Mouse (Mus musculus) forebrain, postnatal 0 days (tissue): ENCODE results near the gene Gm44579. TPM values are rescaled to one million over a fixed set of nuclear protein-coding genes. Genes with fewer than 3 reads are reported as not detected.

Source experiments
- ATAC-seq: fragments of 200-750 bp; cut with Nextera tagmentation; 2 replicates; pipeline ENCODE4 v1.8.0; 2017; ENCODE audit warnings: mild to moderate bottlenecking, moderate library complexity
- DNase-seq: peaks from one replicate; pipeline ENCODE4 v3.0.0-alpha.2; 2015
- H3K27ac ChIP-seq: fragments of 300-500 bp; sonication (generic); 2 replicates; pipeline ENCODE4 v1.5.1; 2014; ENCODE audit warnings: low read depth, mild to moderate bottlenecking, antibody characterized with exemption, low read length, moderate library complexity, mixed read lengths
- H3K27me3 ChIP-seq: fragments of 300-500 bp; sonication (generic); 2 replicates; pipeline ENCODE4 v1.6.1; 2014; ENCODE audit warnings: mild to moderate bottlenecking, low read length, mixed read lengths; ENCODE audit not compliant: insufficient read depth
- H3K36me3 ChIP-seq: fragments of 300-500 bp; sonication (generic); 2 replicates; pipeline ENCODE4 v1.6.1; 2014; ENCODE audit warnings: mild to moderate bottlenecking, moderate library complexity; ENCODE audit not compliant: insufficient read depth
- H3K4me1 ChIP-seq: fragments of 300-500 bp; sonication (generic); 2 replicates; pipeline ENCODE4 v1.6.1; 2014; ENCODE audit warnings: antibody characterized with exemption; ENCODE audit not compliant: insufficient read depth
- H3K4me2 ChIP-seq: fragments of 300-500 bp; sonication (generic); 2 replicates; pipeline ENCODE4 v1.6.1; 2014; ENCODE audit warnings: low read depth, mild to moderate bottlenecking, moderate library complexity
- H3K4me3 ChIP-seq: fragments of 300-500 bp; sonication (generic); 2 replicates; pipeline ENCODE4 v1.5.1; 2014; ENCODE audit warnings: low read depth, low read length, mixed read lengths
- H3K9ac ChIP-seq: fragments of 300-500 bp; sonication (generic); 2 replicates; pipeline ENCODE4 v1.6.1; 2014; ENCODE audit warnings: mild to moderate bottlenecking
- H3K9me3 ChIP-seq: fragments of 300-500 bp; sonication (generic); 2 replicates; pipeline ENCODE4 v1.6.1; 2016; ENCODE audit warnings: low read length
- CTCF ChIP-seq: sonication (generic); IDR thresholded peaks from 2 replicates; pipeline ENCODE4 v1.5.1; 2016; ENCODE audit warnings: antibody characterized with exemption, control low read depth, low read depth
- WGBS: fragments of 180-500 bp; shearing (Covaris S2); extraction: QIAGEN DNeasy Blood & Tissue Kit; methylation state at CpG from one replicate; pipeline ENCODE4 v1.1.7; 2014; 5-methylcytosine and 5-hydroxymethylcytosine counted together
- polyA plus RNA-seq: library from polyadenylated mRNA; unstranded; fragments of >200 nt; fragmentation: Nextera tagmentation; extraction: Ambion mirVana; gene quantifications from 2 replicates; pipeline ENCODE4 v1.2.1, GENCODE M21; 2015
- total RNA-seq: library from RNA; depleted of rRNA; stranded (reverse); fragments of >200 nt; gene quantifications from 2 replicates; pipeline ENCODE4 v1.2.3, GENCODE M21; 2014; rRNA removed

Gm44579 gene
- total and polyA plus RNA-seq, 2 experiments from 2014 or later, result 0.15 to 0.29 TPM

GRCm38 (mm10) chr15:98148356-98148755 is 72.4 kb downstream of the Gm44579 start:
- no peak for DNase-seq
- 89% methylated on average over 3 of the region's 3 CpGs for WGBS

GRCm38 (mm10) chr15:98145559-98146181 is 75.1 kb downstream of the Gm44579 start:
- H3K4me2 ChIP-seq, result peak overlapping the region; percentile 98
- peak overlapping the region; percentile 87 for H3K9ac ChIP-seq
- ATAC-seq (peak; percentile 99), DNase-seq (peak; percentile 96)
- peaks cover 14% of the 10 kb centered on the region for H3K36me3 ChIP-seq
- H3K4me1 ChIP-seq, result peaks cover 5% of the 10 kb centered on the region; the same call in 1 of the 2 replicates
- TF ChIP-seq CTCF, result no peak
- H3K4me3 ChIP-seq, result peak overlapping the region; percentile 90
- H3K27ac ChIP-seq, result peak overlapping the region; percentile 76
- 2% methylated on average over 38 of the region's 38 CpGs for WGBS
- no peaks in the 10 kb centered on the region for H3K27me3 ChIP-seq
- no peaks in the 10 kb centered on the region for H3K9me3 ChIP-seq

More at GRCm38 (mm10) chr15:98148356-98148755, 72.4 kb downstream of the Gm44579 start:
- H3K4me2 ChIP-seq, result no peak overlapping the region
- no peak overlapping the region for H3K27ac ChIP-seq
- no peak overlapping the region for H3K4me3 ChIP-seq
- H3K9ac ChIP-seq, result no peak overlapping the region
- no peaks in the 10 kb centered on the region for H3K9me3 ChIP-seq
- H3K27me3 ChIP-seq, result no peaks in the 10 kb centered on the region
- TF ChIP-seq CTCF, result no peak
- H3K36me3 ChIP-seq, result no peaks in the 10 kb centered on the region
- ATAC-seq, result no peak
- peaks cover 5% of the 10 kb centered on the region; the same call in 1 of the 2 replicates for H3K4me1 ChIP-seq

- 0 out of 2 replicates have a peak, but pooled peaks have one; percentile 10 for ATAC-seq
- peak overlapping the region; percentile 76 for H3K27ac ChIP-seq
- H3K36me3 ChIP-seq, result peaks cover 17% of the 10 kb centered on the region
- no peak for DNase-seq
- peak overlapping the region; percentile 90 for H3K4me3 ChIP-seq
- H3K4me1 ChIP-seq, result peaks cover 5% of the 10 kb centered on the region; the same call in 1 of the 2 replicates
- TF ChIP-seq CTCF, result no peak
- H3K9ac ChIP-seq, result peak overlapping the region; percentile 87
- H3K27me3 ChIP-seq, result no peaks in the 10 kb centered on the region
- no peaks in the 10 kb centered on the region for H3K9me3 ChIP-seq
- H3K4me2 ChIP-seq, result peak overlapping the region; percentile 98
- under 1% methylated on average over 31 of the region's 36 CpGs for WGBS
These were observed 75.8 kb downstream of the Gm44579 start for GRCm38 (mm10) chr15:98144861-98145507.

- no peak overlapping the region for H3K27ac ChIP-seq
- 90% methylated on average over 10 of the region's 10 CpGs for WGBS
These were observed 78.3 kb downstream of the Gm44579 start for GRCm38 (mm10) chr15:98142515-98142914.

GRCm38 (mm10) chr15:98140809-98141208 is 80.0 kb downstream of the Gm44579 start:
- peaks cover 5% of the 10 kb centered on the region; the same call in 1 of the 2 replicates for H3K4me1 ChIP-seq
- H3K27ac ChIP-seq, result no peak overlapping the region
- no peak for DNase-seq
- no peaks in the 10 kb centered on the region for H3K27me3 ChIP-seq
- WGBS, result 94% methylated on average over 5 of the region's 5 CpGs
- no peaks in the 10 kb centered on the region for H3K9me3 ChIP-seq
- no peak overlapping the region for H3K4me3 ChIP-seq
- no peak overlapping the region for H3K4me2 ChIP-seq
- TF ChIP-seq CTCF, result no peak
- no peak for ATAC-seq
- H3K9ac ChIP-seq, result no peak overlapping the region
- peaks cover 43% of the 10 kb centered on the region for H3K36me3 ChIP-seq

More at GRCm38 (mm10) chr15:98142515-98142914, 78.3 kb downstream of the Gm44579 start:
- no peak for TF ChIP-seq CTCF
- no peak overlapping the region for H3K4me3 ChIP-seq
- no peaks in the 10 kb centered on the region for H3K27me3 ChIP-seq
- H3K9me3 ChIP-seq, result no peaks in the 10 kb centered on the region
- peaks cover 29% of the 10 kb centered on the region for H3K36me3 ChIP-seq
- H3K4me2 ChIP-seq, result no peak overlapping the region
- H3K4me1 ChIP-seq, result peaks cover 5% of the 10 kb centered on the region; the same call in 1 of the 2 replicates
- DNase-seq, result no peak
- no peak for ATAC-seq
- H3K9ac ChIP-seq, result no peak overlapping the region

GRCm38 (mm10) chr15:98139763-98140162 is 81.0 kb downstream of the Gm44579 start:
- H3K36me3 ChIP-seq, result peaks cover 54% of the 10 kb centered on the region
- TF ChIP-seq CTCF, result no peak
- H3K9ac ChIP-seq, result no peak overlapping the region
- H3K27me3 ChIP-seq, result no peaks in the 10 kb centered on the region
- 78% methylated on average over 7 of the region's 7 CpGs for WGBS
- no peak overlapping the region for H3K27ac ChIP-seq
- H3K4me1 ChIP-seq, result peaks cover 3% of the 10 kb centered on the region; the same call in 1 of the 2 replicates
- H3K4me2 ChIP-seq, result no peak overlapping the region
- DNase-seq (no peak), ATAC-seq (no peak)
- H3K9me3 ChIP-seq, result no peaks in the 10 kb centered on the region
- no peak overlapping the region for H3K4me3 ChIP-seq

GRCm38 (mm10) chr15:98136871-98137270 is 83.9 kb downstream of the Gm44579 start:
- DNase-seq (no peak), ATAC-seq (no peak)
- no peak for TF ChIP-seq CTCF
- Histone ChIP-seq H3K4me1 (no peaks in the 10 kb centered on the region), H3K4me2 (no peak overlapping the region), H3K27me3 (no peaks in the 10 kb centered on the region), H3K9ac (no peak overlapping the region), H3K4me3 (no peak overlapping the region), H3K36me3 (peaks cover 74% of the 10 kb centered on the region), H3K27ac (no peak overlapping the region), H3K9me3 (no peaks in the 10 kb centered on the region)
- WGBS, result 95% methylated on average over 9 of the region's 9 CpGs

Other genes starting within 250 kb of the Gm44579 start
- 7.6 and 28.3 TPM in 2 replicates for gene Col2a1, start 216.3 kb downstream of the Gm44579 start, total RNA-seq
- 2.5 and 4.9 TPM in 2 replicates for gene Col2a1, start 216.3 kb downstream of the Gm44579 start, polyA plus RNA-seq
- gene Pfkm, start 128.4 kb downstream of the Gm44579 start, total RNA-seq, result 90.1 and 91.9 TPM in 2 replicates
- 76.4 and 86.3 TPM in 2 replicates for gene Pfkm, start 128.4 kb downstream of the Gm44579 start, polyA plus RNA-seq
- gene Senp1, start 127.2 kb downstream of the Gm44579 start, total RNA-seq, result 13.6 and 19.8 TPM in 2 replicates
- gene Senp1, start 127.2 kb downstream of the Gm44579 start, polyA plus RNA-seq, result 8.5 and 12.2 TPM in 2 replicates
- gene Asb8, start 55.4 kb downstream of the Gm44579 start, total RNA-seq, result 46.3 and 56.9 TPM in 2 replicates
- gene Asb8, start 55.4 kb downstream of the Gm44579 start, polyA plus RNA-seq, result 36.5 and 46.8 TPM in 2 replicates
- gene Ccdc184, start 53.8 kb downstream of the Gm44579 start, total RNA-seq, result 50.7 and 66.0 TPM in 2 replicates
- 56.3 and 68.9 TPM in 2 replicates for gene Ccdc184, start 53.8 kb downstream of the Gm44579 start, polyA plus RNA-seq
- not detected in 2 replicates for gene Olfr288, start 25.4 kb downstream of the Gm44579 start, total RNA-seq
- gene Olfr288, start 25.4 kb downstream of the Gm44579 start, polyA plus RNA-seq, result 0.10 TPM in 1 of 2 replicates, not detected in the other
- gene Olfr287, start 79 bp upstream of the Gm44579 start, total RNA-seq, result 0.15 and 0.24 TPM in 2 replicates
- gene Olfr287, start 79 bp upstream of the Gm44579 start, polyA plus RNA-seq, result 0.25 and 0.45 TPM in 2 replicates
- gene Olfr286, start 13.5 kb upstream of the Gm44579 start, total RNA-seq, result not detected in 2 replicates
- gene Olfr286, start 13.5 kb upstream of the Gm44579 start, polyA plus RNA-seq, result not detected in 2 replicates
- gene H1fnt, start 36.3 kb upstream of the Gm44579 start, total RNA-seq, result not detected in 2 replicates
- not detected in 2 replicates for gene H1fnt, start 36.3 kb upstream of the Gm44579 start, polyA plus RNA-seq
- 11.4 and 14.8 TPM in 2 replicates for gene Zfp641, start 75.2 kb upstream of the Gm44579 start, total RNA-seq
- 3.8 and 6.6 TPM in 2 replicates for gene Zfp641, start 75.2 kb upstream of the Gm44579 start, polyA plus RNA-seq
- not detected in 2 replicates for gene Olfr285, start 96.4 kb upstream of the Gm44579 start, total RNA-seq
- not detected in 2 replicates for gene Olfr285, start 96.4 kb upstream of the Gm44579 start, polyA plus RNA-seq
- gene Olfr284, start 120.0 kb upstream of the Gm44579 start, total RNA-seq, result 0.81 TPM in 1 of 2 replicates, not detected in the other
- not detected in 2 replicates for gene Olfr284, start 120.0 kb upstream of the Gm44579 start, polyA plus RNA-seq
- gene Olfr283, start 160.0 kb upstream of the Gm44579 start, total RNA-seq, result not detected in 2 replicates
- not detected in 2 replicates for gene Olfr283, start 160.0 kb upstream of the Gm44579 start, polyA plus RNA-seq
- not detected in 2 replicates for gene Olfr282, start 210.2 kb upstream of the Gm44579 start, total RNA-seq
- gene Olfr282, start 210.2 kb upstream of the Gm44579 start, polyA plus RNA-seq, result not detected in 2 replicates
- gene Olfr281, start 231.6 kb upstream of the Gm44579 start, total RNA-seq, result not detected in 2 replicates
- gene Olfr281, start 231.6 kb upstream of the Gm44579 start, polyA plus RNA-seq, result not detected in 2 replicates
- not detected in 2 replicates for gene OR5BS1P, start 248.9 kb upstream of the Gm44579 start, total RNA-seq
- not detected in 2 replicates for gene OR5BS1P, start 248.9 kb upstream of the Gm44579 start, polyA plus RNA-seq